Mouse (Mus musculus) heart, postnatal 10 days (tissue): ENCODE measurements at regions not wholly inside any gene's neighbourhood (a gene's known extent, or its start where the extent isn't known, plus 50 kb on each side); places are given as distances from the start of the nearest gene placed in this dataset.

ENCODE experiments used
- DNase-seq, 2 experiments: peaks; one replicate each; pipeline ENCODE4 v3.0.0; 2021
- intact Hi-C: fragments of 180-260 bp; cut with DNase I; formaldehyde crosslinking; loops from one replicate; pipeline ENCODE4 v1.15.1; 2025

DNA sequence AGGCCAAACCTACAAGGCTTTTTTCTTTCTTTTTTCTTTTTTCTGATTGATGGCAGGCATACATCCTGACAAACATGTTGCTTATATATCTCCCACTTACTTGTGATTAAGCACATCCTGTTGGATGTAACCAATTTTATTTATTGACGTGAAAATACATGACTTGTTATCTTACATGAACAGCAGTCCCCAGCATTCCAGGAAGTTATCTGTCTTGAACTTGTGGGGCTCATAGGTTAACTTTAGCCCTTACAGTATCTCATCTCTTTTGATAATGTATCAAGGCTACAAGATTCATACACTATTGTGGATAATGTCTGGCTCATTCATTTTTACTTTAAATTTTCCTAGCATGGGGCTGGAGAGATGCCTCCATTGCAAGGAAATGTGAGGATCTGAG, 852.0 kb upstream of the Agtr1b start:
- no peak for DNase-seq
- intact Hi-C loops, result no loop called here

DNA sequence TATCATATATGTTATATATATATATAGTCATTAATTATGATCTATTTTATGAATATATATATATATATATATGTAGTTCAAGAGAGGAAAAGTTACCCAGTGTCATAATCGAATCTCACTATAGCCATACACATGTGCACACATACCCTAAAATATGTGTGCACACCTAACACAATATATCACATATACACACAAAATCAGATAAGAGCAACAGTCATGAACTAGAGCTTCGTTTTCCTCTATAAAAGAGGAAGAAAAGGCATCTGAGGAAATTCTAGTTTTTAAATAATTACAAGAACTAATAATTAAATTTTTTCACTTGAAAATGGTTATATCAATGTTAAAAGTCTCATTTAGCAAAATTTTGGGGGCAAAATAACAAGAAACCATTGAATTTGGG, 835.3 kb upstream of the Tbl1xr1 start:
- no peak for DNase-seq
- intact Hi-C loops, result no loop called here

DNA sequence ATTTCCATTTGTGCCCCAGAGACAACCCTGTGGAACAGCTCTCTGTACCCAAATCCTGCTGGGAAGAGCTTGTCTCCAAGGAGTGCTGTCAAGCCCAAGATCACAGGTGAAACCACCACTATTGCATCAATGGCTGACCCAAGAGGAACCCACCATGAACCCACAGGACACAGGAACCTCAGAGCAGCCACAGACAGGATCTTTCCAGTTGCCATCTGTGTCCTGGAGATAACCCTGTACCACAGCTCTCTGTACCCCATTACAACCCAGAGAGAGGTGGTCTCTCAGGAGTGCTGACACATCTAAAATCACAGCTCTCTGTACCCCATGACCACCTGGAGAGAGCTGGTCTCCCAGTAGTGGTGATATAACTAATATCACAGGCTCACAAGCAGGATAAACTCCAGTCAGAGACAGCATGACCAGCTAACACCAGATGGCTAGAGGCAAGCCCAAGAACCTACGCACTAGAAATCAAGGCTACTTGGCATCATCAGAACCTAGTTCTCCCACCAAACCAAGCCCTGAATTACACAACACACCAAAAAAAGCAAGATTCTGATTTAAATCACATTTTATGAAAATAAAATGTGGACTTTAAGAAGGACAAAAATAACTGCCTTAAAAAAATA, 820.2 kb upstream of the Tbl1xr1 start:
- intact Hi-C loops, result no loop called here

DNA sequence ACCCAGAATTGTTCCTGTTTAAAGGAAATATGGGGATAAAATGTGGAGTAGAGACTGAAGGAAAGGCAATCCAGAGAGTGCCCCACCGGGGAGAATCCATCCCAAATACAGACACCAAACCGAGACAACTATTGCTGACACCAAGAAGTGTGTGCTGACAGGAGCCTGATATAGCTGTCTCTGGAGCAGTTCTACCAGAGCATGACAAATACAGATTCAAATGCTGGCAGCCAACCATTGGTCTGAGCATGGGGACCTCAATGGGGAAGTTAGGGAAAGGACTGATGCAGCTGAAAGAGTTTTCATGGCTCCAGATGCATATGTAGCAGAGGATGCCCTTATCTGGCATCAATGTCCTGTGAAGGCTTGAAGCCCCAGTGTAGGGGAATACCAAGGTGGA, 813.1 kb upstream of the Tbl1xr1 start:
- intact Hi-C loops, result loop anchor here (10.0 kb wide), 1 partner anchor 599 kb away; no protein-coding TSS in a partner anchor
- DNase-seq, result peak; percentile 34 to 54

More for the DNA sequence above, 820.2 kb upstream of the Tbl1xr1 start:
- DNase-seq, result no peak

DNA sequence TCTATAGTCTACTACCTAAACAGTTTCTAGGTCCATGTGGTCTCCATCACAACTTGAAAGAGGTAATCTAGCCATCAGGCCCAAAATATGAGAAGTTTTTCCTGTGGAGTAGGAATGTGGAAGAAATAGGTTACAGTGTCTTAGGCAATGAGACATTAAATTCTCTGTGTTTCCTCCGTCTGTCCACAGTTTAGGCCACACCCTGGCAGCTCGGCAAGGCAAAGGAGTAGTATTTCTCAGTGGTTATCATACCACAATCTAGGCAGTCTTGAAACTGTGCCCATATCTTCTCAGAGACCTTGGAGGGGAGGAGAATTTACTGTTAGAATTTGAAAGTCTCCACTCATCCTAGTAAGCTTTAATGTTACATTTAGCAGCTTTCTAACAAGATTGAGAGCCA, 811.0 kb upstream of the Tbl1xr1 start:
- DNase-seq, result no peak
- intact Hi-C loops, result loop anchor here (10.0 kb wide), 1 partner anchor 601 kb away; no protein-coding TSS in a partner anchor

DNA sequence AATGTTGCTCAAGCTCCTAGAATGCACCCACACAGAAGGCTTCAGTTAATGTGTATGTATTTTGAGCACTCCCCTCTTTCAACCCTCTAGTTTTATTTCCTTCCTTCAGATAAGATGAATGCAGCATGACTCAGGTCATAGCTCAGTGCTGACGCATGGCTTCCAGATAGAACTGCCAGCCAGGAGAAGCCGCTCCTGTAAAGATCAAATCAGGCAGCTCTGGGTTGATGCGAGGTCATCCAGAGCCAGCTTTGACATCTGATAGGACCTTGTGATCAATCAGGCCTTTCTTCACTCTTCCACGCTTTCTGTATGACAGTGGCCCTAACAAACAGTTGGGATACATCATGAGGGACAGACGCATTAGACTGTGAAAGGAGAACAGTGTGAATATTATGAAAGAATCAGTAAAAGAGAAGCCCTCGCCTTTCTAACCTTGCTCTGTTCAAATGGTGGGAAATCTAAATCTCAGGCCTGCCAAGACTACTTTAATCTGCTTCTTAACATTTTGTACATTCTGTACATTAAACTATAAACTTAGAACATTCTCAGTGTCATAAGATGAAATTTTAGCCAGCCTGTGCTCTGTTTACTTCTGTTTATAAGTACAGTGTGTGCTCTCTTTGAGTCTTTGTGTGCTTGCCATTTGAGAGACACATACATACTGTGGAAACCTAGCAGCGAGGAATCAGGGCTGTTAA, 807.9 kb upstream of the Tbl1xr1 start:
- intact Hi-C loops, result loop anchor here (10.0 kb wide), 1 partner anchor 604 kb away; no protein-coding TSS in a partner anchor
- DNase-seq, result peak; percentile 42 to 64

DNA sequence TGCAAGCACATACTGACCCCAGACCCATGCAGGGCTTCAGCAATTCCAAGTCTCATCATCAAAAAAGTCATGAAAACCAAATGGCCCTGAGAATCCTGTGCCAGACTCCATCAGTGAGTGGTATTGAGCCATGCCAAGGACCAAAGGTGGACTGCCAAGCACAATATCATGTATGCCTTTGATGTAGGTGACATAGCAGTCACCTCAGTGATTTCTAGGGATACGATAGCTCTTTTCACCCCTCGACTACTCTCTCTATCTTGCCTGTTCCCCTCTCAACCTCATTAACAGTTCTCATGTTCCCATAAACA, 807.4 kb upstream of the Tbl1xr1 start:
- intact Hi-C loops, result loop anchor here (10.0 kb wide), 1 partner anchor 604 kb away; no protein-coding TSS in a partner anchor
- DNase-seq, result no peak

DNA sequence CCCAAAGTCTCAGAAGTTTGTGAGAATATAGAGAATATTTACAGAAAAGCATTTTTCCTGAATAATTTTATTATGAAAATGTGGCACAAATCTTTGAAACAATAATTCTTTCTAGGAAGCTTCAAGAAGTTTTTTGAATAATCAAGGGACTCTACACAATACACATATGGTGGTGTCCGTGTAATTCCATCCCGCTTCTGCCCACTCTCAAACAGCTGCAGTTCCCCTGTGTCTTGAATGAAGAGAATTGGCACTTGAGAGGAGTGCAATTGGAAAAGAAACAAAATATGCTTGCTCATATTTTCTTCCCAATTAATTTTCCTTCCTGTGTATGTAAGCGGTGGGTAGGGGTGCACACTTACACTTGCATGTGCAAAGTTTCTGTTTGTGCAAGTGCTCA, 805.7 kb upstream of the Tbl1xr1 start:
- no peak for DNase-seq
- intact Hi-C loops, result loop anchor here (5.0 kb wide), 3 partner anchors 72 to 807 kb away; partner anchors contain the start of gene Tbl1xr1

DNA sequence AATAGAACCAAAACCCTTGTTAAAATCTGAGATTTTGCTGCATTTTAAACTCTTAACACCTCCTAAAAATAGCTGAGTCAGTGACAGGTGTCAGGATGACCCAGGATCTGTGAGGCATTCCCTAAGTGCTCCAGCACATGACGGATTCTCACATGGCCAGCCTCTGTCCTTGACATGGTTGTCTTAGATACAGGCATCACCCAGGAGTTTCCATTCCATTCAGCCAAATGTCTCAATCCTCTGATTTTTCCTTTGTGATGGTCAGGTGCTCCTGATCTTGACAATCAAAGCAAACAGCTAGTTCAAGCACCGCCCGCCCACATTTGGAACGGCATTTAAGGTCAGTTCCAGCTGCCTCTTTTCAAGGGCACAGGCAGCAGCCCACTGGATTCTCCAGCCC, 804.2 kb upstream of the Tbl1xr1 start:
- DNase-seq, result peak; percentile 27 to 42
- intact Hi-C loops, result loop anchor here (5.0 kb wide), 3 partner anchors 70 to 805 kb away; partner anchors contain the start of gene Tbl1xr1

DNA sequence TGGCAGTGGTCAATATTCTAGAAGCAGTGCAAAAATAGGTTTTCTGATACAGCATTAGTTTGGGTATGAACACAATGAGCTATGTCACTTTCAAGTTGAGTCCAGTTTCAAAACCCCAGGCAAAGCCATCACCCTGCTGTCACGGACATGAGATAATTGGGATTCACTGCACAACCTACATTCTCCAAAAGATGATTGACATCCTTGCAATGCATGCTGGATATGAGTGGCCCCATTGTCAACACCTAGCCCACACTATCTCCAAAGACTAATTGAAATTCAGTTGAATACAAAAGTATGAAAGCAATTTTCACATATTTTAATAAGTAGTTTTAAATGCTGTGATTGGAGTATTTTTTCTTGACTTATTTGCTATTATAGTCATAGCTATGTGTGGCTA, 783.7 kb upstream of the Tbl1xr1 start:
- no peak for DNase-seq
- intact Hi-C loops, result no loop called here

DNA sequence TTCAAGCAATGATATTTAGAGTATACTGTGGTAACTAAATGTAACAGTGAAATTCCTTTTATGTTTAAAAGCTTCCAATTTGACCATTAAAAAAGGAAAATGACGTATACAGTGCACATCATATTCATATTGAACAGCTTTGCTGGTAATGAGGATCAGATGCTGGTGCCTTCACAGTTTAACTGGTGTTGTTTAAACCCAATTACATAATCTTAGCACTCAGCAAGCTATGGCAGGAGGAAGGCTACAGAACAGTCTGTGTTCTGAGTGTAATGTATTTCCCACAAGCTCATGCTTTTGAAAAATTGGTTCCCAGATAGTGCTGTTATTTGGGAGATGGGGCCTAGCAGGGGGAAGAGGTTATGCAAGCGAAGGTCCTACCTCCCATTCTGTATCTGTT, 783.1 kb upstream of the Tbl1xr1 start:
- DNase-seq, result no peak
- intact Hi-C loops, result no loop called here

DNA sequence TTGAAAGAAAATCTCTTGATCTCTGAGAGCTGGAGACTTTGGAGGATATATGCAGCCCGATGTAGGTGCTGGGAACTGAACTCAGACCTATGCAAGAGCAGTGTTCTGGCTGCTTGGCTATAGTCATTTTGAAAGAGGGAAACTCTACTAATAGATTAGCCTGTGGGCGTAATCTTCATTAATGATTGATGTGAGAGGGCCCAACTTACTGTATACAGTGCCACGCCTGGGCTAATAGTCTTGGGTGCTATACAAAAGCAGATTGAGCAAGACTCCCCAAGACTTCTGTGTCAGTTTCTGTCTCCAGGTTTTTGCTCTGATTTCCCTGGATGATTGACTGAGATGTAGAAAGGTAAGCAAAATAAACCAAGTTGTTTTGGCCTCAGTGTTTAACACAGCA, 781.7 kb upstream of the Tbl1xr1 start:
- DNase-seq, result no peak
- intact Hi-C loops, result no loop called here

DNA sequence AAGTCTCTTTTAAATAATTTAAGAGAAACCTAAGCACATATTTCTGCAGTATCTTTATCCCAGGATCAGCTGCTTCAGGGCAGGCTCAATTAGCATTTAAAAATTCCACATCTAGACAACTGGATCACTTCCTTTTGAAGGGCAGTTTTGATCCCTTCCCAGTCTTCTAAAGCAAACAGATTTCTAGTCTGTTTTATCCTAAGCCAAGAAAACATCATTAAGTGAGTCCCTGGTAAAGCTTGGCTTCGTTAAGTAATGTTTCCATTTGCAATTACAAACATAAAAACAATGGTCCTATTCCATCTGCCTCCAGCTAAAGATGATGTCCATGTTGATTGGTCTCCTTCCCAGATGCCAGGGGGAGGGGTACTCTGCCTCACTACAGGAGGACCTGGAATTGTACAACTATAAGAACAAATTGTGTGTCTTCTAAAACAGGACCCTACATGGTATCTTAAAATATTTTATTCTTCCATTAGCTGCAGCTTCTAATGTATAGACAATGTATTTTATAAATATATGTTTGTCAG, 779.8 kb upstream of the Tbl1xr1 start:
- intact Hi-C loops, result no loop called here
- DNase-seq, result no peak

DNA sequence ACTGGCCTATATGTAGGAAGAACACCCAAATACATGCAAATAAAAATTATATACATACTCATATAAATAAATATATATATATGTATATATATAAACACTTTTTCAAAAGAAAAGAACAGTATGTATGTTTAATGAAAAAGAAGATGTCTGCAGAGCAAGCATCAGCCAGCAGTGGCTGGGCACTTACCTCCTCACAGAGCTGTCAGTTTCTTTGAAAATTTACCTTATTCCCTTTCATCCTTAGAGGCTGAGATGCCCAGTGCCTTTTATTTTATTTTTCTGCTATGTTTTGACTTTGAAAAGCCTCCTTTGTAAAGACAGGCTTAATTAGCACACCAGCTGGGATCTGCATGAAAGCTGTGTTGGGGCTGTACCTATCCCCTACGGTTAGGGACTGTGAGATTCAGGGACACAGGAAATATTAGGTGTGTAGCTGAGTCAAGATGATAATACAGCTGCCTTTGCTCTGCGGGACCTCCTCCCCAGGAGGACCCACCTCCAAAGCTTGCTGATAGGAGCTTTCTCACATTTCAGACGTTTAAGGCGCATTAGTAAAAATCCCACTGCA, 751.0 kb upstream of the Tbl1xr1 start:
- DNase-seq, result no peak
- intact Hi-C loops, result no loop called here

DNA sequence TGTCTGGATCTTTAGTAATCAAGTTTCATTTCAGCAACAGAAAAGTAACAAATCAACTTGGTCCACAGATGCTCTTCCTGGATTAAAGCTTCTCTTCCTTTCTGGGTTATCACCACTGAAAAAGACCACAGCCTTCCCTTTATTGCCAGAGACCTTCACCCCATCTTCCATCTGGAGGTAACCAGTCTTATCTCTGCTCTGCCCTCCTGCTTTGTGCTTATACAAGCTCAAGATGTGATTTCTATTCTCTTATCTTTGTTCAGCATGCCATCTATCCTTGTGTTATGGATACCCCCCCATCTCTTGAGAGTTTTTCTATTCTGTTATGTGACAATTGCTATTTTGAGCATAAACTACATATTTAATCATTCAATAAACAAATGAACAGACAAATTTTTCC, 734.5 kb upstream of the Tbl1xr1 start:
- DNase-seq, result no peak
- intact Hi-C loops, result loop anchor here (5.0 kb wide), 1 partner anchor 70 kb away; no protein-coding TSS in a partner anchor

DNA sequence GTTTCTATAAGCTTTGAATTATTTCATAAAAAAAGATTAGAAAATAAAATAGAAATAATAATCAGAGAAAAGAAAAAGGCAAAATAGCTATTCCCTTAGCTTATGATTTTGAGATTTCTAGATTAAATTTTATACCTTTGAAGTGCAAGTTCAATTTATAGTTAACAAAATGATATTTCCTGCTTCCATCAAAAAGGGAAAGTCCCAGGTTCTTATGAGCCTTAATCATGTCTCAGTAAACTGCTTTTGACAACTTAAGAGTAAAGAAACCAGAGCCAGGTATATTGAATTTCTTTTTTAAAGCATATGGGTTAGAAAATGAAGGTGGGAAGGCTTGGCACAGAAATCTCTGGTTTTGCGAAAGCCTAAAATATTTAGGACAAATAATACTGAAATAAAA, 733.4 kb upstream of the Tbl1xr1 start:
- no peak for DNase-seq
- intact Hi-C loops, result loop anchor here (5.0 kb wide), 1 partner anchor 71 kb away; no protein-coding TSS in a partner anchor

DNA sequence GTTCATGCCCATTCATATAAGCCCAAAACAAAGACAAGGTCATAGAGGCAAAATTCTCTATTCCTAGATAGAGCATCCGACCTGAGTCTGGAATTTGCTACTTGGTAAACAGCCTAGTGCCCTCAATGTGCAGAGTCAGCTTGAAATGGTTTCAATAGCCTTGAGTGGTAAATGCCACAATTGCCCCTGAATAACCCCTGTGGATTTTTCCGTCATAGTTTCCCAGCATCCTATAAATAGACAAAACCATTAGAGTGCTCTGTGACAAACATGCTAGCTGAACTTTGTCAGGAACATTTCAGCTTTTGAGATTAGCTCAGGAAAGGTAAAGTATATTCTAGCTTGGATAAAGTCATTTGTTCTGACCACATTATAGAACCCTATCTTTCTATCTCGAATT, 727.0 kb upstream of the Tbl1xr1 start:
- DNase-seq, result peak; percentile 44 to 58
- intact Hi-C loops, result no loop called here

DNA sequence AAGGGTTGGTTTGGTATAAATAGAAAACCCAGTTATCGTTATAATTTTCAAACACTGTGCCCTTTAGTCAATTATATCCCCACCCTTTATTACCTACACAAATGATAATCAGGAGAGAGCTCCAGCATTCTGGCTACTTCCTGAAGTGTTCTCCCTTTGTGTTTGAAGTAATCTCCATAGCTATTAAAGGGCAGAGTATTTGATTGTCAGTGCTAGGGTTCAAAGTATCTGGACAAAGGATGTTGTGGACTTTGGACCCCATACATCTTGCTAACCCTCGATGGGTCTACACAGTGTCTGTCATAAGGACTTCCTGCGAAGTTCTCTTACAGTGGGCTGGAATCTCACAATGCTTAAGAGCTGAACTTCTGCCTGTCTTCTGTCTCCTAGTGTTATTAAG, 720.3 kb upstream of the Tbl1xr1 start:
- intact Hi-C loops, result no loop called here
- DNase-seq, result no peak

DNA sequence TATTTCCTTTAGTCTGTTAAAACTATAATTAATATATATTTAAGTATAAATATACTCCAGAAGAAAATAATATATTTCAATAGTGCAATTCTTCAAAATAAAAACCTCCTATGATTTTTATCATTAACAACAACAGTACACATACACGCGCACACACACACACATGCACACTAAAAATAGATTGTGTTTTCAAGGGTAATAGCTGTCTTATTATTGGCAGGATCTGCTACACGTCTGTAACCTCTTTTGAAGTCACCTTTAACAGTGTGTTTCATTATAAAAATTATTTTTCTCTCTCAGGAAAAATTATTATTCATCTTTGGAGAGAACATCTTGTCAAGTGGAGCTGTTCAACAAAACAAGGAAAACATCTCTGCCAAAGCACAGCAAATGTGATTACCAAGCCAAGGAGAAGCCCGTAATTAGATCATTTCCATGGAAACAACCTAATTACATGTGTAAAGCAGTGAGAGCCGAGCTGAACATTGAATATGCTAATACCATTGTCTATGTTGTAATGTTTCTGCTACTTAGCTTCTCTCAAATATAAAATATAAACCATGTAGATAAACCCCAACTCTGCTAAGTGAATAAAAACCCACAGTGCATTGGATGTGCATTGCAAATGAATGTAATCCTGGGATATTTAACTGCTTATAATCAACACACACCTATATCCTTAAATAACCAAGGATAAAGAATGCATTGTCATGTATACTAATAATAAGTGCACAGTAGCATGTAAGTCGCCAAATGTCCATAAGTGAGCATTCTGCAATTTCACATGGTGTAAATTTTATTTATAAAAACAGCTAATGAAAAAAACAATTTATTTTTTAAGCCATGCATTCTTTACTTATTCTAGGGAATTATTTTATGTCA, 719.4 kb upstream of the Tbl1xr1 start:
- intact Hi-C loops, result no loop called here
- no peak for DNase-seq

DNA sequence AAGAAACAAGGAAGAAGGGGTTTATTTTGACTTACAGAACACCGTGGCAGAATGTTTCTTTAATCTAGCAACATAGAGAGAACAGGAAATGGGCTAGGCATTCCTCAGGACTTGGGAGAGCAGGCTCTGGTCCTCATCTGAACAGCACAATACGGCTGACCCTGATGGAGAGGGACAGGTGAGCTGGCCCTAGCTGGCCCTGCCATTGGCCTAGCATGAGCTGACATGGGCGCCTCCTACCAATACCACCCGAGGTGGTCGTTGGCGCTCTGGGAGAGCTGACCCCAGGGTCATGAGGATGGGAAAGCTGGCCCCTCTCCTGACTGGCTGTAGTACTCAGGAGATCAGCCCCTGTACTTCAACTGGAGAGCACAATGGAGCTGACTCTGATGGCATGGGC, 718.4 kb upstream of the Tbl1xr1 start:
- DNase-seq, result no peak
- intact Hi-C loops, result no loop called here

DNA sequence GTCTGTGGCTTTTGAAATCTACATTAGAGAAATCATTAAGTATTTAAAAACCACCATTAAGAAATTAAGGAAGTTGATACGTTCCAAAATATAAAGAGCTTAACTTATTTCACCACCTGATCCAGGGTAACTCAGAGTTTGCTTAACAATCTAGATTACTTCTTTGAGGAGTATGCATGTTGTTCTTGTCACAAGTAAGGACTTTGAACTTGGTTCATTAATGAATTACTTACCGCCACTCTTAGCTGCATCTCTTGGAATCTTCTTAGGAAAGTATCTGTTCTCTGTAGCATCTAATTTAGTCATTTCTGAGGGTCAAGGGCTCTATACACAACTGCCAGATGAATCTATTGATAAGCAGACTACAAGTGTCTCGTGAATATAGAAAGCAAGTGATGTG, 715.4 kb upstream of the Tbl1xr1 start:
- intact Hi-C loops, result no loop called here

More for the DNA sequence above, 715.4 kb upstream of the Tbl1xr1 start:
- DNase-seq, result no peak
